Mouse (Mus musculus) E14TG2a.4 (cell line): ENCODE results near the gene Larp4b.

ENCODE experiments used
- CTCF ChIP-seq: conservative IDR thresholded peaks from 2 replicates; pipeline ENCODE4 v1.5.1; 2014; ENCODE audit warnings: low read length
- NANOG ChIP-seq: IDR thresholded peaks from 2 replicates; pipeline ENCODE4 v1.6.1; 2014; ENCODE audit warnings: borderline replicate concordance, low read length, mixed read lengths
- POU5F1 ChIP-seq: IDR thresholded peaks from 2 replicates; pipeline ENCODE4 v1.6.1; 2014; ENCODE audit warnings: low read length, borderline replicate concordance

DNA sequence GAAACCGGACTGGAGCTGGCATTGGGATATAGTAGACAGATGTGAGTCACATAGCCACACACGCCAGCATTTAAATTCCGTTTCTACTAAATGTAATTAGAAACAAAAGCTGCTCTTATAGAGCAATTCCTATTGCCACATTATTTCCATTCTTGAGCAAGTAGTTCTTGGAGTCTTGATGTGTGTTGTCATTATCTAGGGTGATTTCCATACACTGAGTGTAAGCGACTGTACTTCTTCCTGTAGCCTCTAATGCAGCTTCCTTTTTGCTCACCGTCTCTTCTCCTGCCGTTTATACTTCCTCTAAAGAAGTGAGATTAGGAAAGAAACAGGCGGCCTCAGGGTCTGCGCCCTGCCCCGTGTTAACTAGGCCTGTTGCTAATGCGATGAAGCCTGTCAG lies 65.6 kb downstream of the Larp4b start:
- TF ChIP-seq CTCF (no peak), NANOG (no peak), POU5F1 (no peak)
